Mouse (Mus musculus) frontal cortex, postnatal 10 days (tissue): ENCODE results near the gene Btbd16.

Experiments
- DNase-seq, 2 experiments: peaks; one replicate each; pipeline ENCODE4 v3.0.0; 2022; ENCODE audit warnings: low spot score in 2 of 2, mixed read lengths in 1 of 2

Btbd16 gene

GRCm38 (mm10) chr7:130864711-130865110 is 90.8 kb downstream of the Btbd16 start:
- DNase-seq: peak in 1 of 2 experiments; percentile 25

- peak; percentile 98 for DNase-seq
These were observed 92.0 kb downstream of the Btbd16 start, which contains the start of gene Plekha1 for GRCm38 (mm10) chr7:130865613-130866591. Gene Plekha1 (plus strand): TSS chr7:130865756.

GRCm38 (mm10) chr7:130866640-130867039 is 92.8 kb downstream of the Btbd16 start:
- no peak for DNase-seq

GRCm38 (mm10) chr7:130867256-130867655 is 93.4 kb downstream of the Btbd16 start:
- no peak for DNase-seq
